Mouse (Mus musculus) 416B (cell line): ENCODE measurements around the gene Rtn1.

Source experiments
- DNase-seq: peaks from one replicate; pipeline ENCODE4 v3.0.0; 2011; ENCODE audit warnings: low read depth

Rtn1 gene

DNA sequence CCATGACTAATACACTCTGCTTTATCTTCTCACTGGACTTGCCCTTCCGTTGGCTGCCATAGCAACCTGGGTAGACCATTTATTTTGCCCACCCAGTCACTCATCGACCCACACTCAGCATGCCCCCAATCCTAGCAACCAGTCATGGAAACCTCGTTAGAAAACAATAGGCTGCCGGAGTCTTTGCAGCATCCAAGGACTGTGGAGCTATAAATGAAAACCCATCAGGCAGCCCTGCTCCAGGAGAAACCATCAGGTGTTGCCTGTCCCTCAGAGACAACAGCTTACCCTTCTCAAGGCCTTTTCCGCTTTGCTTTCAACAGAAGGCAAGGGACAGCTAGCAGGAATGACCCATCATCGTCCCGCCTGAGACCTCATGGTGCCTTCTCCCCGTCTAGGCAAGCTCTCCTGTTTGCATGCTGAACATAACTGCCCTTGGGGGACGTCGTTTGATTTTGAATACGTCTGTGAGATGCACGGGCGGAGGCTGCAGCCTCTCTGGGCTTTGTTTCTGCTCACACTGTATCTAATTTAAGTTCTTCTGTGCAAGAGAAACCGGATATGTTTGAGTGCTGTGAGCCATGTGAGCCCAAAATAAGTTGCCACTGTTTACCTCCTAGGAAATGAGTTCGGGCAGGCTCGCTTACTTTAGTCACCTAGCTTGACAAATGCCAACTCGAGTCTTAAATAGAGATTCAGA, 34.8 kb downstream of the Rtn1 start:
- no peak for DNase-seq

DNA sequence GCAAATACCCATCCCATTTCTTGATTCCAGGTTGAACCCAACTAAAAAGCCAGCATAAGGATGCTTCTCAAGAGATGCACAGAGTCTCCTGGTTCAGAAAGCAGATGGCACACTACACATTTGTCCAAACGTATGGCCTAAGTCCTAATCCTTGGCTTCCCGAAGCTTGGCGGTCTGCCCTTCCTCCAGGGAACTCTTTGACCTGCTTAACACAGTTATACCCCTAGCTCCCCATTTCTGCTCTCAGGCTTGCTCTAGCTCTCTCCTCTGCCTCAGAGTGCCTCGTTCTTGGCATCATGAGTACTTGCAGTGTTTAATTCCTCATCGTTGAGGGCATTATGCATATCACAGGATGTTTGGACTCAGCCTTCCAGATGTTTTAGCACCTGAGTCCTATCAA, 38.8 kb downstream of the Rtn1 start:
- no peak for DNase-seq

DNA sequence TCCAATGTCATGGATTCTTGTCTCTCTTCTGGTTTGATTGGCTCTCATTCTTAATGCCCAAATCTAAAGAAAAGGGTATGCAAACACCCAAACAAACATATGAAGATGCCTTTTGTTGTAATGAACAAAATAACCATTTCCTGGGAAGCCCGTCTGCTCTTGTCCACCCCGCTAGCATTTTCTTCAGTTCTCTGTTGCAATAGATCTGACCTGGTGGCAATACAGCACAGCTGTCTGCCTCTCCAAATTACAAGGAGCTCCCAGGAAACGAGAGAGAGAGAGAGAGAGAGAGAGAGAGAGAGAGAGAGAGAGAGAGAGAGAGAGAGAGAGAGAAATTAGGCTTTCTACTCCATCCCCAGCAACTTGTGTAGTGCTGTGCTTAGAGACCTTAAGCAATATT, 42.1 kb downstream of the Rtn1 start:
- no peak for DNase-seq

GRCm38 (mm10) chr12:72366104-72366437, 42.8 kb downstream of the Rtn1 start:
- DNase-seq: no peak

- peak; percentile 5 for DNase-seq
Observed at GRCm38 (mm10) chr12:72365231-72366103, 43.4 kb downstream of the Rtn1 start.

DNA sequence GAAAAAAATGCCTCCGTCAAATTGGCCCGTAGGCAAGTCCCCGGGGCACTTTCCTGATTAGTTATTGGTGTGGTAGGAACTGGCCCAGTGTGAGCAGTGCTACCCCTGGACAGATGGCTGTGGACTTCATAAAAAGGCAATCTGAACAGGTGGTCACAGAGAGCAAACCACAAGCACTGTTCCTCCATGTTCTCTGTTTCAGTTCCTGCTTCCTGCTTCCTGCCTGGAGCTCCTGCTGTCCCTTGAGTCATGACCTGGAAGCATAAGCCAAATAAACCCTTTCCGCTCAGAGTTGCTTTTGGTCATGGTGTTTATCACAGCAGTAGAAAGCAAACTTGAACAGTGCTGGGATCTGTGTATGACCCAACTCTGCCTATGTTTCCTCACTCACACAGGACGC, 44.3 kb downstream of the Rtn1 start:
- DNase-seq: peak; percentile 12

GRCm38 (mm10) chr12:72361701-72362354, 47.0 kb downstream of the Rtn1 start:
- peak; percentile 93 for DNase-seq

DNA sequence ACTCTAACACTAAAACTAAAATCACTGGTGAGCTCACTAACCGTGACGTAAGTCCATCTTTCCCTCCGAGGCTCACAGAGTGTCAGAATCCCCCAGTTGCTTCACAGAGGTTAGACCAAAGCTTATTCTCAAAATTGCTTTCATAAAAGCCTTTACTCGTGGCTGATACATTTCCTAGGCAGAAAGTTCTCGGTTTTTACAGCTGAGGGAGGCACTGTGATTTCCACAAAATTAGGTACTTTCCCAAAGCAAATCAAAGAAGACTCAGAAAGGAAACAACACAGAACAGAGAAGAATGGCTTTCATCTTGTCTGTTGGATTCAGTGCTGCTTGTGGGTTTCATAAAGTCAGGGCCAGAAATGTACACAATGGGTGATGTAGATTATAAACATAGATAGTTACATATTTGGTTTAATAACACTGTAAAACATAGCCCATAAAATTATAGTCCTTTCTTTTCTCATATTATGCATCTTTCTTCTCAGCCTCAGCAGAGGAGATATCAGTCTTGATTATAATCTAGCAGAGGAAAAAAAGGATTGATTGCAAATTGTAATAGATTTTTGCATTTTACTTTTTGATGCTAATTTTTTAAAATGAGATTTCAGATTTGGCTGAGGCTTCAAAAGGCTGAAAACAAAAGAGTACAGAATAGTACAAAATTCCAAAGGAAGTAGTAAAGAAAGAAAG, 47.8 kb downstream of the Rtn1 start:
- DNase-seq: no peak

- DNase-seq: no peak
Observed at GRCm38 (mm10) chr12:72359903-72360302, 49.0 kb downstream of the Rtn1 start.

GRCm38 (mm10) chr12:72357667-72358420, 51.0 kb downstream of the Rtn1 start:
- DNase-seq: no peak

GRCm38 (mm10) chr12:72354241-72354640, 54.6 kb downstream of the Rtn1 start:
- DNase-seq: no peak

DNA sequence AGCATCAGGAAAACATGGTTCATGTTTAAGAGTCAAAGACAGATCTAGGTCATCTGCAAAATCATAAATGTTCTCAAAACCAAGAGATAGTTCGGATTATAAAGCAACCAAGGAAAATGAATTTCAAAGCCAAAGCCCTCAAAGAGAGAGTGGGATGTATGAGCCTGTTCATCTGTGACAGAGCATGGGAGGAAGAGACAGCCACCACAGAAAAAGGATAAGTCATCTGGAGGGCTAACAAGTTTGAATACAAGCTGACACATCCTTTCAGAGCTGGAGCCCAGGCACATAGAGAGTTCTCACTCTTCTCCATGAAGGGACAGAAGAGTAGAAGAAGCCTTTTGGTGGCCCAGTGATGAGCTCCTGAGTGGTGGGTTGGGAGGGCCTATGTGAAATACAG, 55.3 kb downstream of the Rtn1 start:
- DNase-seq: no peak

- no peak for DNase-seq
Observed at GRCm38 (mm10) chr12:72348508-72348907, 60.3 kb downstream of the Rtn1 start.

DNA sequence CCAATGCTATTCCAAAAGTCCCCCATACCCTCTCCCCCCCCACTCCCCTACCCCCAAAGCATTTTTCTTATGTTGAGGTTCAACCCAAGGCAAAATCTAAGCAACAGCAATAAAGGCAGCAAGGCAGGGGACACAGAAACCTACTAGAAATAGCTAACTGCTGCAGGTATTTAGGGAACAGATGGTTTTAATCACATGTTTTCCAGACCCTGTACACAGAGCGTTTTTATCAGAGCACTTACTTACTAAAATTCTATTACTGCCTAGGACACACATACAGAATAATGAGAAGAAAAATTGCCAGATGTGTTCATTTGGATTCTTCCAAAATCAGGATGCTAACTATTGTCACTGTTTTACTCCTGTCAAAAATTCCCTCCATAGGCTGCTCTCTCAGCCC, 61.7 kb downstream of the Rtn1 start:
- no peak for DNase-seq

- DNase-seq: no peak
Observed at GRCm38 (mm10) chr12:72343639-72344038, 65.2 kb downstream of the Rtn1 start.

DNA sequence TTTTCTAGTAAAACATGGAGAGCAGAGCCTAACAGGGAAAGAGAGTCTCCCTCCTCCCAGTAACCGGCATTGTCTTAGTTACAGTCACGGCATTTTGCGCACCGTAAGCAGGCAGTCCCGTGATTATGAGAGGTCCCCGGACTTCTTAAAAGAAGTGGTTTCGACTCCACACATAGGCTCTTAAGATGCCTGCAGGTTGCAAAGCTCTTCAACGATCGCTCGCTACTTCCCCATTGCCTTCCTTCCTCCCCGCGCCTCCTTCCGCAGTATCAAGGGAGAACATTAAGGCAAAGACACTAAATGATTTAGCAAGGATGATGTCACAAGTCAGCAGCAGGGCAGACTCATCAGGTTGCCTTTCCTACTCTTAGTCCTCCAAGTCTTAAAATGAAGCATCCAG, 72.8 kb downstream of the Rtn1 start:
- no peak for DNase-seq

DNA sequence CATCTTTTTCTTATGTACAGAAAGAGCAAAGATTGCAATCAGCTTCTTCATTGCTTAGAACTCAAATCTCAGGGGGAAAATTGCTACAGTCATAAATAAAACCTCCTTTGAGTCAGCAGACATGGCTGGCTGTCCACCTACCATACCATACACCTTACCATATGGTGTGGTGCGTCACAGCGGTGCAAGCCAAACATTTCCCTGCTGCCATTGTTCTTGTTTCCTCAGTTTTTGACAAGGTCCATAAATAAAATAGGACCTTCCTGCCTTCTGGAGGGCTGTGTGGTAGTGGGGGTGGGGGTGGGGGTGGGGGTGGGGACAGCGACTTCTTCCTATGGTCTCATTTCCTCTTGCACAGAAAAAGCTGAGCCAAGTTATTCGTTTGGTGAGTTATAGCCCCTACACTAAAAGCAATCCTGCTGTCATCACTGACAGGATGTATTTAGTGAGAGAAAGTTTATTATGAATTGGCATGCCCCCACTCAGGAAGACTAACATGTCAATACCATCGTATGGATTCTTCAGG, 76.3 kb downstream of the Rtn1 start:
- DNase-seq: no peak

DNA sequence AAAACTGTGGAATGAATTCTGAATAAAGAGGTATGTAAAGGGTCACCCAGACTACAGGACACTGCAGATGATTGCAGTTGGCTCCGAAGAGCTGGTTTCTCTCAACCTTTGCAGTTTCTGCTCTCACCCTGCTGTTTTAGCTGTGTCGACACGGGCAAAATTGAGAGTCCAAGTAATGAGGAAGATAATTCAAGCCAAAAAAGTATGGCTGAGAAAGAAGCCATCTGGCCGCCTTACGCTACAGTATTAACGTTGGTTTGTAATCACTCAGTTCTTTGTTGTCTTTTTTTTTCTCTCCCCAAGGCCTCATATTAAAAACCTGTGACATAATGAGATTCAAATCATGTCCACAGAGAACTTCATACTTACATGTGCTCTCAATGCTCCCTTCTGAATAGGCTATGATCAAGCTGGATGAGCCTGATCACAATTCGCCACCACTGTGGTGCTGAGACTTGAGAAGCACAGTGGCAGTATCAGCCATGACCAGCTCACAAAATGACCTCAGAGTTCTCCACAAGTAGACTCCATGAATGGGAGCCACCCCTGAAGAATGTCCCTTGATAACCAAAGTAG, 76.9 kb downstream of the Rtn1 start:
- no peak for DNase-seq

GRCm38 (mm10) chr12:72326087-72326486, 82.8 kb downstream of the Rtn1 start:
- no peak for DNase-seq

DNA sequence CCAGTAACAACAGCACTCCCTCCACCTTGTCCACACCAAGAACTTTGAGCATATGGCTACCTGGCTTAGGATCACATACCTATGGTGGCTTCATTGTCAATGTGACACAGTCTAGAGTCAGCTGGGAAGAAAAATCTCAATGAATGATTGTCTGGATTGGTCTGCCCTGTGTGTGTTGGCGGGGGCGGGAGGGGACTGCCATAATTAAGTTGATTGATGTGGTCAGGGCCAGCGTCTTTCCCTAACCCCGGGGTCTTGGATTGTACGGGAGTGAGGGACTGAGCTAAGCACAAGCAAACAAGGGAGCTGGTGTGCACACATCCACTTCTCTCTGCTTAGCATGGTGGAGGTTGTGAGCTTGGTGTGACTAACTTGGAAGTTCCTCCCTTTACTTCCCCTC, 83.8 kb downstream of the Rtn1 start:
- no peak for DNase-seq

DNA sequence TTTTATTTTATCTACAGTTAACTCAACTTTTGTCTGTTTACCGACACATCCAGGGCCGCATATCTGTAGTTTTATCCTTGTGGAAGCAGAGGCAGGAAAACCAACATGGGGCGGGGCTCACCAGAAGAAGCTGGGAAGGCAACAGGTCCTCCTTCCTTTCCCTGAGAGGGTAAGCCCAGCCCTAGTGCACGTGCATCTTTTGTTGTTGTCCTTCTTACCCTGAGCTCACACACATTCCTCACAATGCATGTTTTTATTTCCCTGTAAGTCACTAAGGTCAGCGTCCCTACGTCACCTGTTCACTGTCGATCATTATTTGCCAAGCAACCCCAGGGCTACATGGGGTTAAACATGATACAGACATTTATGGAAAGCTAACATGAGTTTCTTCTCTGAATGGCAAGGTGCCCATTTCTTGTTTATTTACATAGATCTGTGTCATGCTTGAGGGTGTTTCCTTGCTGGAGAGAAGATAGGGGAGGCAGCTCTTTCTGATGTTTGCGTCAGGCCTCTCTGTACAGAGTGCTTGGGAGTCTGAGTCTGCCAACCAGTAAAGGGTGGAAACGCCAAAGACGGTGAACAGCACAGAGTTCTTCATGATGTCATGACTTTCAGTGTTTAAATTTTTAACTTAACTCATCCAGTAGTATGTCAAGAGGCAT, 84.5 kb downstream of the Rtn1 start:
- DNase-seq: no peak
